Mouse (Mus musculus) hindbrain, embryonic 10.5 days (tissue): ENCODE measurements around the gene Zbtb22. TPM values are rescaled to one million over a fixed set of nuclear protein-coding genes. Genes with fewer than 3 reads are reported as not detected.
"Not testable (repeated sequence)": the region's sequence is repeated elsewhere in the genome, so short reads cannot be mapped to it uniquely, and the experiment has no call there.

ENCODE experiments used
- DNase-seq: peaks from one replicate; pipeline ENCODE4 v3.0.0-alpha.2; 2017; ENCODE audit warnings: low spot score
- H3K27ac ChIP-seq: fragments of 300-500 bp; sonication (generic); 2 replicates; pipeline ENCODE4 v1.5.1; 2016; ENCODE audit warnings: mild to moderate bottlenecking, moderate library complexity
- H3K27me3 ChIP-seq: fragments of 300-500 bp; sonication (generic); 2 replicates; pipeline ENCODE4 v1.6.1; 2016; ENCODE audit warnings: mild to moderate bottlenecking; ENCODE audit not compliant: poor library complexity, insufficient read depth, severe bottlenecking
- H3K36me3 ChIP-seq: fragments of 300-500 bp; sonication (generic); 2 replicates; pipeline ENCODE4 v1.6.1; 2016; ENCODE audit warnings: mild to moderate bottlenecking, moderate library complexity
- H3K4me1 ChIP-seq: fragments of 300-500 bp; sonication (generic); replicated peaks from 2 replicates; pipeline ENCODE4 v1.6.1; 2016; ENCODE audit warnings: mild to moderate bottlenecking
- H3K4me3 ChIP-seq: fragments of 300-500 bp; sonication (generic); 2 replicates; pipeline ENCODE4 v1.5.1; 2016; ENCODE audit warnings: mild to moderate bottlenecking, moderate library complexity
- H3K9me3 ChIP-seq: fragments of 300-500 bp; sonication (generic); 2 replicates; pipeline ENCODE4 v1.6.1; 2016; ENCODE audit warnings: mild to moderate bottlenecking, moderate library complexity
- WGBS: fragments of 180-500 bp; shearing (Covaris S2); methylation state at CpG from one replicate; pipeline ENCODE4 v1.1.7; 2016; 5-methylcytosine and 5-hydroxymethylcytosine counted together
- polyA plus RNA-seq: library from polyadenylated mRNA; unstranded; fragments of >200 nt; fragmentation: Nextera tagmentation; extraction: Ambion mirVana; gene quantifications from 2 replicates; pipeline ENCODE4 v1.2.1, GENCODE M21; 2016

Zbtb22 gene
- 23.0 and 24.0 TPM in 2 replicates for polyA plus RNA-seq

- Histone ChIP-seq H3K4me1 (peaks cover 70% of the 10 kb centered on the region), H3K36me3 (peaks cover 65% of the 10 kb centered on the region), H3K4me3 (peak within 1 kb of the TSS; percentile 79), H3K9me3 (0 out of 2 replicates have a peak, but pooled peaks cover 2% of the 10 kb centered on the region), H3K27me3 (0 out of 2 replicates have a peak, but pooled peaks cover 17% of the 10 kb centered on the region), H3K27ac (peak within 1 kb of the TSS; percentile 96)
- peak; percentile 98 for DNase-seq
- under 1% methylated on average over 34 of the region's 34 CpGs for WGBS
These were observed at the start of gene Zbtb22, which contains the start of gene Tapbp for GRCm38 (mm10) chr17:33915671-33916250. Gene Zbtb22 (plus strand): TSS chr17:33915904. Gene Tapbp (plus strand): TSS chr17:33915899.

- DNase-seq = not testable (repeated sequence)
- WGBS = 82% methylated on average over 5 of the region's 12 CpGs
These were observed 42.2 kb upstream of the Zbtb22 start, which contains the start of gene Gm7029 for GRCm38 (mm10) chr17:33873537-33873936. Gene Gm7029 (plus strand): TSS chr17:33873837.

GRCm38 (mm10) chr17:33874411-33874810 is 41.3 kb upstream of the Zbtb22 start:
- WGBS = 92% methylated on average over 10 of the region's 11 CpGs
- no peaks in the 10 kb centered on the region for H3K27me3 ChIP-seq
- DNase-seq = no peak
- H3K4me1 ChIP-seq = no peaks in the 10 kb centered on the region
- H3K9me3 ChIP-seq = no peaks in the 10 kb centered on the region
- no peak overlapping the region for H3K4me3 ChIP-seq
- H3K27ac ChIP-seq = no peak overlapping the region
- peaks cover 51% of the 10 kb centered on the region for H3K36me3 ChIP-seq

More at GRCm38 (mm10) chr17:33873537-33873936, 42.2 kb upstream of the Zbtb22 start, which contains the start of gene Gm7029:
- not testable (repeated sequence) for H3K4me1 ChIP-seq, H3K9me3 ChIP-seq, H3K27me3 ChIP-seq, H3K27ac ChIP-seq, H3K4me3 ChIP-seq
- H3K36me3 ChIP-seq = peaks cover 42% of the 10 kb centered on the region

GRCm38 (mm10) chr17:33875797-33876196 is 39.9 kb upstream of the Zbtb22 start:
- H3K4me3 ChIP-seq, H3K27ac ChIP-seq, H3K27me3 ChIP-seq, H3K9me3 ChIP-seq, H3K4me1 ChIP-seq, DNase-seq: not testable (repeated sequence)
- WGBS = 85% methylated on average over 5 of the region's 5 CpGs
- peaks cover 64% of the 10 kb centered on the region for H3K36me3 ChIP-seq

GRCm38 (mm10) chr17:33884320-33884719 is 31.4 kb upstream of the Zbtb22 start:
- Histone ChIP-seq H3K36me3 (peaks cover 74% of the 10 kb centered on the region), H3K4me1 (peaks cover 17% of the 10 kb centered on the region)
- 90% methylated on average over 10 of the region's 11 CpGs for WGBS
- not testable (repeated sequence) for H3K27me3 ChIP-seq, H3K27ac ChIP-seq, H3K4me3 ChIP-seq, DNase-seq, H3K9me3 ChIP-seq

- not testable (repeated sequence) for H3K4me3 ChIP-seq, DNase-seq, H3K9me3 ChIP-seq, H3K27ac ChIP-seq, H3K27me3 ChIP-seq
- peaks cover 18% of the 10 kb centered on the region for H3K4me1 ChIP-seq
- 85% methylated on average over 2 of the region's 2 CpGs for WGBS
- peaks cover 42% of the 10 kb centered on the region for H3K36me3 ChIP-seq
These were observed 27.9 kb upstream of the Zbtb22 start for GRCm38 (mm10) chr17:33887802-33888201.

- DNase-seq, H3K9me3 ChIP-seq, H3K27me3 ChIP-seq, H3K27ac ChIP-seq: not testable (repeated sequence)
- Histone ChIP-seq H3K36me3 (peaks cover 38% of the 10 kb centered on the region), H3K4me3 (peak overlapping the region; percentile 18; the same call in 1 of the 2 replicates), H3K4me1 (peaks cover 18% of the 10 kb centered on the region)
These were observed 27.5 kb upstream of the Zbtb22 start for GRCm38 (mm10) chr17:33888230-33888629.

GRCm38 (mm10) chr17:33889941-33890532 is 25.7 kb upstream of the Zbtb22 start:
- not testable (repeated sequence) for H3K9me3 ChIP-seq, DNase-seq, H3K27me3 ChIP-seq
- Histone ChIP-seq H3K4me3 (peak overlapping the region; percentile 70), H3K4me1 (peaks cover 18% of the 10 kb centered on the region), H3K36me3 (peaks cover 21% of the 10 kb centered on the region), H3K27ac (peak overlapping the region; percentile 93)
- WGBS = under 1% methylated on average over 44 of the region's 44 CpGs

GRCm38 (mm10) chr17:33890533-33891059 is 25.1 kb upstream of the Zbtb22 start, which contains the start of gene Kifc1:
Gene Kifc1 (minus strand): TSS chr17:33890661.
- under 1% methylated on average over 49 of the region's 49 CpGs for WGBS
- Histone ChIP-seq H3K27ac (peak within 1 kb of the TSS; percentile 93), H3K4me3 (peak within 1 kb of the TSS; percentile 70), H3K4me1 (peaks cover 18% of the 10 kb centered on the region), H3K27me3 (no peaks in the 10 kb centered on the region), H3K9me3 (no peaks in the 10 kb centered on the region), H3K36me3 (peaks cover 15% of the 10 kb centered on the region)
- peak; percentile 100 for DNase-seq

- peaks cover 8% of the 10 kb centered on the region for H3K36me3 ChIP-seq
- H3K4me1 ChIP-seq = peaks cover 18% of the 10 kb centered on the region
- H3K9me3 ChIP-seq = no peaks in the 10 kb centered on the region
- no peak overlapping the region for H3K27ac ChIP-seq
- no peaks in the 10 kb centered on the region for H3K27me3 ChIP-seq
- H3K4me3 ChIP-seq = no peak overlapping the region
- DNase-seq = no peak
- WGBS = 67% methylated on average over 2 of the region's 2 CpGs
These were observed 24.3 kb upstream of the Zbtb22 start for GRCm38 (mm10) chr17:33891357-33891756.

GRCm38 (mm10) chr17:33891892-33892291 is 23.8 kb upstream of the Zbtb22 start:
- peaks cover 18% of the 10 kb centered on the region for H3K4me1 ChIP-seq
- 66% methylated on average over 6 of the region's 6 CpGs for WGBS
- not testable (repeated sequence) for DNase-seq

GRCm38 (mm10) chr17:33892429-33892828 is 23.3 kb upstream of the Zbtb22 start:
- WGBS = 18% methylated on average over 7 of the region's 7 CpGs
- Histone ChIP-seq H3K4me1 (peaks cover 18% of the 10 kb centered on the region), H3K4me3 (no peak overlapping the region)

More at GRCm38 (mm10) chr17:33891892-33892291, 23.8 kb upstream of the Zbtb22 start:
- H3K27ac ChIP-seq, H3K36me3 ChIP-seq, H3K9me3 ChIP-seq, H3K27me3 ChIP-seq, H3K4me3 ChIP-seq: not testable (repeated sequence)

GRCm38 (mm10) chr17:33893011-33893410 is 22.7 kb upstream of the Zbtb22 start:
- not testable (repeated sequence) for H3K36me3 ChIP-seq, DNase-seq
- 73% methylated on average over 4 of the region's 4 CpGs for WGBS

More at GRCm38 (mm10) chr17:33892429-33892828, 23.3 kb upstream of the Zbtb22 start:
- Histone ChIP-seq H3K27ac (no peak overlapping the region), H3K9me3 (no peaks in the 10 kb centered on the region), H3K27me3 (no peaks in the 10 kb centered on the region), H3K36me3 (no peaks in the 10 kb centered on the region)
- DNase-seq = no peak

More at GRCm38 (mm10) chr17:33893011-33893410, 22.7 kb upstream of the Zbtb22 start:
- not testable (repeated sequence) for H3K27ac ChIP-seq, H3K27me3 ChIP-seq, H3K4me3 ChIP-seq, H3K9me3 ChIP-seq
- peaks cover 14% of the 10 kb centered on the region for H3K4me1 ChIP-seq
